Mouse (Mus musculus) mouse trophoblast stem cell (cell line): Measurements from ENCODE around the gene Ildr1.

Source experiments
- in situ Hi-C, 2 experiments: fragments of 300-500 bp; cut with MseI, MboI; formaldehyde crosslinking; loops; 2 replicates in 1 of 2; 3 replicates in 1 of 2; pipeline ENCODE4 v1.15.1; 2025

Ildr1 gene

DNA sequence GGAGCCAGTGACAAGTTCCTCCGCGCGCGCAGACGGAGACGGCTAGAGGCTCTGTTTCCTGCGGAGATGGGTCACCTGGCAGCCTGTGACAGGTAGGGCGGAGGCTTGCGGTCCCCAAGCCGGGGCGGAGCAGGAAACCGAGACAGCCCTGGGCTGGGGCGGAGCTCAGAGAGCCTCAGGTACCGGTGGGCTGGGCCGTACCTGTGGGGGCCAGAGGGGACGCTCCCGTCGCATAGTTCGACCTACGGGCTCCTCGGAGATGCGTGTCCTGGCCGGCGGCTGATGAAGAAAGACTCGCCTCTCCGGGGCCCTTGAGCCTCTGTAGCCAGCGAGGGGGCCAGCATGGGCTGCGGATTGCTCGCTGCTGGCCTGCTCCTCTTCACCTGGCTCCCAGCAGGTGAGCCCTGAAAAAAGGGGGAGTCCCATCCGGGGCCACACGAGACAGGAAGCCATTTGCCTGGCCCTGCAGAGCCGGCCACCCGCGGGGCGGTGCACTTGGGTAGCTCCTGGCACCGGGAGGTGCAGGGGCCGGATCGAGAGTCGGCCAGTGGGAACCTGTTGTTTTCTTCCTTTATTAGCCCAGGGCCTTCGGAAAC, at the start of gene Ildr1:
Ildr1 (plus strand) TSS at position 161 of the 596 bp plus-strand sequence.
- in situ Hi-C loops: no loop called here

DNA sequence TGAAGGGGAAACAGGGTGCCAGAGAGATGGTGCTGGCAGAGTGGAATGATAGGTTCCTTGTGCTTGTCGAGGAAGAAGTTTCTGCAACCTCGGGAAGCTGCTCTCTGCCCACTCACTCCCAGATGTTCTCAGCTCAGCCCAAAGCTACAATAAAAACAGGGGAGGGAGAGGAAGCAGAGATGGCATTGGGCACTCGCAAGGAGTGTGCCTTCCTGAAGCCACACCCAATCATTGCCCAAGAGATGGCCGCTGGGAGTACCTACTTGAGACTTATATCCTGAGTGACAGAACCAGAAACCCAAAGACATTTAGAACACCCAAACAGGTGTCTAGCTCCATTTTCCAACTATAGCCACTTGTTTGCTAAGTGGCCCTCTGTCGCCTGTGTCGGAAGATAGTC, 48.7 kb upstream of the Ildr1 start:
- in situ Hi-C loops: no loop called here

DNA sequence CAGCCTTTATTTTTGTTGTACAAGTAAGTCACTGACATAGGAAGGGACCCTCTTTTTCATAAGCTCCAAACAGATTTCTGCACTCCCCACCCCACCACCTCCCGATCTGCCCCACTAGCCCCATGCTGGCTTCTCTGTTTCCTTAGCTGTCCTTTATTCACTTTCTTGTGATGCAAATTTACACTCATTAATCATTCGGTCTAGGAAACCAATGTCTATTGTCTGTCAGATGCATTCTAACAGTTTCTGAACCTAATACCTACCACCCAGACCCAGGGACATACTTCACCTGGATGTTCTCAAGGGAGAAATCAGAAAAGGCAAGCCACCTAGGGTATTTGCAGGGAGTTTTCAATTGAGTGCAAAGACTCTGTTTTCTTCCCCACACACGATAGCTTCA, 44.5 kb upstream of the Ildr1 start:
- in situ Hi-C loops: no loop called here

DNA sequence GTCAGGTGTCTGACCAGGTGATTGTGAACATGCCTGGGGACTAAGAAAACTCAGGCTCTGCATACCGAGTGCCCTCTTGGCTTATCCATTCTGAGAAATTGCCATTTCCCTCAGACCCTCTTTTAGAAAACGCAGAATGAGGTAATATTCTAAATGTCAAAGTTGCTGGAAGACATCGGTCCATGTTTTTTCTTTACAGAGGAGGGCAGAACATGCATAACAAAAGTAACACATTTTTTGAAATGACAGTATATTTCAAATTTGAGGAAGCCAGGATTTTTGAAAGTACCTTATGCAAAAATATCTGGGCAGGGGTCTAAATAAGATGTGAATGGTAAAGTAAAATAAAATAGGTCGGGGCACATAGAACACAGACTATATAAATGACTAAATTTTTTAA, 43.3 kb upstream of the Ildr1 start:
- in situ Hi-C loops: no loop called here

DNA sequence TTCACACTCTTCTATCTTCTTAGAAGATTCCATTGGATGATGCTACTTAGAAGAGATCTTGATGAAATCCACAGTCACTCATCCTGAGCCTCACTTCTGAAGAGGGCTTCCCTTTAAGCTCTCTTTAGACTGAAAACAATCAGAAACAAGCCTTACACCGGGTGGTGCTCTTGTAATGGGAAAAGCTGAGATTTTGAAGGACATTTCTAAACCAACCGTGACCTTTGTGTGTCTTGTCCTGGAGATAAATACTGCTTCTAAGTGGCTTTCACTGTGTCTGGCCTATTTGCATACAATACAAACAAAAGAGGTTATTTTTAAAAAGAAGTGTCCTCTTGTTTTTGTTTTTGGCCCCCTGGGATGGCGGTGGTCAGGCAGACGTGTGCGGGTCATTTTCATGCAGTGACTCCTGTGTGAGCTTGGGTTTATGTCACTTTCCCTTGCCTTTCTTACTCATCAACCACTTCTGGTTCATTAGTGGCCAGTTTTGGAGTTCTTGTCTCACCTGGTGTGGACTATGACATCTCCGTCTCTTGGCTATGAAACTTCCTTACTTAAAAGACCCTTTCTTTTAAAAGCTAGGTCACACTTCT, 42.5 kb upstream of the Ildr1 start:
- in situ Hi-C loops: no loop called here

DNA sequence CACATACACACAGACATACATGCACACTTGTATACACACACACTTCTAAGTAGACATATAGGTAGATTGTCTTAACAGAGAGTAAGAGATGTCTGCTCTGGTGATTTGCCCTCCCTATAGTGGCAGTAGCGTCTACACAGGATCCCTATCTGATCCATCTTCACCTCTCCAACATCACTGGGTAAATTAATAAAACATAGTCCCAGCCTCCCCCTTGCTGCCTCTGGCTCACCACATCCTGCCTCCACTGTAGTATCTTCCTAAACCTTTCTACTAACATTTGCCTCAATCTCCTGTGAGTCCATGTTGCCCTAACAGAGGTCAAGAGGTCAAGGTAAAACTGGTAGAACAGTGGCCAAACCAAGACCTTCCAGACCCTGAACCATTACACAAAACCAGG, 38.6 kb upstream of the Ildr1 start:
- in situ Hi-C loops: no loop called here

DNA sequence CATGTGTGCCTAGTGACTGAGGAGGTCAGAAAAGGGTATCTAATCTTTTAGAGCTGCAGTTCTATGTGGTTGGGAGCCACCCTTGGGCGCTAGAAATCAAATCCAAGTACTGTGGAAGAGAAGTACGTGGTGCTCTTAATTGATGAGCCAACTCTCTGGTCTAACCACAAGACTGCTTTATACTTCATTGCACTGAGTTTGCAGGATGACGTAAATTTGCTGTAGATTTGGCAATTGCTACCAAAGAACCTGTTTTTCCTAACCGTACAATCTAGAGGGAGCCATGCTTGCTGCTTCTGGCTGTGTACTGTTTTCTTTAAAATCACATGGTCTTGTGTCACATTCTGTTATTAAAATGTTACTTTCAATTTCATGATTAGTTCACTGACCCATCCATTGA, 37.9 kb upstream of the Ildr1 start:
- in situ Hi-C loops: no loop called here

DNA sequence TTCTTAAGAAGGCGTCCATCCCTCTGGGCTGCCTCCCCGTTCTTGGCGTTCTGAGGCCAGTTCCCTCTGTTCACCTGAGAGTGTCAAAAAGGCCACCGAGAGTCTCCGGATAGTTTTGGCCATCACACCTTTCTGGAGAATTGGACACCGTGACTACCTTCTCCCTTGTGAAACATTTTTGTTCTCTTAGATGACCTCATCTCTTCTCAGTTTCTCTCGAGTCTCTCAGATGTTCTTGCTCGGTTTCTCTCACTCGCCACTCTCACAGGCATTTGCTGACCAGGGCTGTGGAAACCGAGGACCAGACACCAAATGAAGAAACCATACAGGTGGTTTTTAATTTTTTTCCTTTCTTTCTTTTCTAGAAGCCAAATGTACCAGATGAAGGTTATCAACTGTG, 32.4 kb upstream of the Ildr1 start:
- in situ Hi-C loops: no loop called here

DNA sequence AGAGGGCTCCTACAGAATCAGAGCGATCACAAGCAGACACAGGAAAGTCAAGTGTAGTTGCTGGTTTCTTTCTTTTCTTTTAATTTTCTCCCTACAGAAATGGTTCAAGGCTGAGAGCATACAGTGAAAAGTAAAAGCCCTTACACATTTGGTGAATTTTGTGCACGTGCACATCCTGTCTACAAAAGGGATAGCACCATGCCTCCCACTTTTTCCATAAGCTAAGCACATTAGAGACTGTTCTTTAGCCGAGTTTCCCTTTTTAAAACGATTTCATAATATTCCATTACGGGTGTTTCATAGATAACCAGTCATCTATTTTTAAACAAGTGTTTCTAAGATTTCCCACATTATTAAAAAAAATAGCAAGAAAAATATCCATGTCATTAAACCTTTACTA, 30.3 kb upstream of the Ildr1 start:
- in situ Hi-C loops: no loop called here

DNA sequence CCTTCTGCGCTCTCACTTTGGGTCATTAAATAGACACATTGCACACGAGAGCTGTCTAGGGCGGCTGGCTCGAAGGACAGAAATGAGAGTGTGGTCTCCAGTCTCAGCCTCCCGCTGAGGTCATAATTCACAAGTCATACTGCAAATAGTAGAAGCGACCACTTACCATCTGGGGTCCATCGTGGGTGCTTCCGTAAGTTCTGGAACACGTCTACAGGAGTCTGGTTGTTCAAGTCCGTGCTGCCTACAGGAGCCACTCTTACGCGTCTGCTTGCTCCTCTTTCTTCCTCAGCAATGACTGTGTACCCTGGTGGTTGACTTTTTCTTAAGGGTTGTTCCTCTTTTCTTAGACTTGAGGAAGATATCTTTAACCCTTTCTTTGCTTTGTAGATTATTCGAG, 28.0 kb upstream of the Ildr1 start, which contains the start of gene Cd86:
Cd86 (minus strand) TSS at position 300 of the 400 bp plus-strand sequence.
- in situ Hi-C loops: no loop called here

DNA sequence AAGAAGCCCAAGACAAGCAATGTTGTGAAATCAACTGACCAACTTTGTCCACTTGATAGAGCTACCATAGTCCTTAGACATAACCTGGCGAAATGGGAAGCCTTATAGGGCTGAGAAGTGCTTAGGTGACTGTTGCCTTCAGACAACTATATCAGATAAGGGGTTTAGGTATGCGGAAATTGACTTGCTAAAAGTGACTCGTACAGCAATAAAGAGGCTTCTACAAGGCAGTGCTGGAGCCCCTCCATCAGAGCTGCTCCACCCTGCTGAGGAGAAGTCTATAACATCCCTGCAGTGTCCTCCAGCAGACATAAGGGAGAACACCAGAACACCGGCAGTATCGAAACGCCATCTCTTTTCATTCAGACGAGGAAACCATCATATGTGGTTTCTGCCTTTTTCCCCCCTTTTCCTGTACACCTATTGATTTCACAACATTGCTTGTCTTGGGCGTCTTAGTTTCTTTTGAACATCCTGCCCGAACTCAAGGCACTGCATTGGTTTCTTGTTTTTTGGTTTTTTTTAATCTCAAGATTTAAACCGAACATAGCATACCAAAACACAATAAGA, 27.2 kb upstream of the Ildr1 start:
- in situ Hi-C loops: no loop called here

DNA sequence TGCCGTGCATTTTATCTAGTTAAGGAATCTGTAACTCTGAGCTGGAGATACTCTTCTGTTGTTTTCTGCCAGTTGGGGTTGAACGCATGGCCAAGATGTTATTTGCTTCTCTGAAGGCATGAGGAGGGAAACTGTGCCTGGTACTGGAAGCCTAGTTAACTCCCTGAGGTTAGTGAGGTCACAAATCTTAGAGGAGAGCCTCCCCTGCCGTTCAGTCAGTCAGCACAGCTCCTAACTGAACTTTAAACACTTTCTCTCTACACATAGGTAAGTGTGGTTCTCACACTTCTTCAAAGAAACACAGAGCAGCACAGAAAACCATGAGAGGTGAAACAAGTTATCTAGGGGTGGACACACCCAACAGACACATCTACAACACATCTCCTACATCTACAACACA, 23.2 kb upstream of the Ildr1 start:
- in situ Hi-C loops: no loop called here

DNA sequence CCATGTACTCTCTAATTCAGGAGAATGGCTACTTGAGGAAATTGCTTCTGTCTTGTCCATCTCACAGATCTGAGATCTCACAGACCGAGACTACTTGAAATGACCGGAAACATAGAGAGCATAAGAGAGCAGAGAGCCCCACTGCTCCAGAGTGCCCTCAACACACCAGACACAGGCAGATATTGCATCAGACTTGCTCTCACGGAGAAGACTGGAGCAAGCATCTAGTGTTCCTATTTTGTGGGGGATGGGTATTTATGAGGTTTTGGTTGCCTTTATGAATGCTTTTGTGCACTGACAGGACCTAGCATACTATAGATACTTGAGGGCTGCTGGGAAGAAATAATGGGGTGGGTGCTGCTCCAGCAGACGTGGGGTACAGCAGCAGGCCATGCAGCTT, 20.6 kb upstream of the Ildr1 start:
- in situ Hi-C loops: no loop called here

DNA sequence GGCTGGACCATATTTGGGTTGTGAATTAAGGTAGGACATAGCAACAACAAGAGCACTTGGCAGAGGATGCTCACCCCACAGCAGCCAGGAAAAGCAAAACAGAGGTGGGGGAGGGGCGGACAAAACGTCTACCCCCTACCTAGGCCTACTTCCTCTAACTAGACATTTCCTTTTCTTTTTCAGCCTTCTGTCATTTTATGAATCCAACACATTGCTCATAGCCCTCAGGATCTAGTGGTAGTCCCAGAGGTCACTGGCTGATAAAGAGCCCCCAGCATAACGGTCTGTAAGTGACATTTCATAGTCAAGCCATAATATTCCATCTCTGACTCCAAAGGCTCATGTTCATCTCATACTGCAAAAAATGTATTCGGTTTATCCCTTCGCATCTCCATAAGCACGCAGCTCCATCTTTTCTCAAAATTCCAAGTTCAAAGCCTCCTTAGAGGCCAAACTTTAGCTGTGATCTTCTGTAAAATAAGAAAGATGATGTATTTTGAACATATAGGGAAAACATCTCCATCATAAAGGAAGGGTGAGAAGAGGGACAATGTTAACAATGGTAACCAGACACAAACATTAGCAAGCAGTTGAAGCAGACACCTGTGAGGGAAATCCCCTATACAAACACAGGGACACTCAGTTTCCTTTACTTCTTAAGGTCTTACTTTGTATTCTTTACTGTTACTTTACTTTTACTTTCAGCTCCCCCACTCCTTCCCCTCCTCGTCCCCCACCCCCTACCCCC, 19.1 kb upstream of the Ildr1 start:
- in situ Hi-C loops: no loop called here

DNA sequence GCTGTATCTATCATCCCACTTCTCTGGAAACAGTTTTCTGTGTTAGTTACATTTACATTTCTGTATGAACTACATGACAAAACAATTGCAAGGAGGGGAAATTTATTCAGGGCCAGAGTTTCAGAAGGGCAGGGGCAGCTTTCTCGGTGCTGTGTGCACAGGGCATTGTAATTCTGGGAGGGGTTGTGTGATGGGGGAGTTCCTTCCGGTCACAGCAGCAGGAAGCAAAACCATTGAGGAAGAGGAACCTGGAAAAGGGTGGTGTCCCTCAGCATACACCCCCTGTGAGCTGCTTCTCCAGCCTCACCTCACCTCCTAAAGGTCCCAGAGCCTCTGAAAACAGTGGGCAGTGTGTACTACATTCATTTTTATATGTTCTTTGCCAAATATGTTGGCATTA, 18.5 kb upstream of the Ildr1 start:
- in situ Hi-C loops: no loop called here

DNA sequence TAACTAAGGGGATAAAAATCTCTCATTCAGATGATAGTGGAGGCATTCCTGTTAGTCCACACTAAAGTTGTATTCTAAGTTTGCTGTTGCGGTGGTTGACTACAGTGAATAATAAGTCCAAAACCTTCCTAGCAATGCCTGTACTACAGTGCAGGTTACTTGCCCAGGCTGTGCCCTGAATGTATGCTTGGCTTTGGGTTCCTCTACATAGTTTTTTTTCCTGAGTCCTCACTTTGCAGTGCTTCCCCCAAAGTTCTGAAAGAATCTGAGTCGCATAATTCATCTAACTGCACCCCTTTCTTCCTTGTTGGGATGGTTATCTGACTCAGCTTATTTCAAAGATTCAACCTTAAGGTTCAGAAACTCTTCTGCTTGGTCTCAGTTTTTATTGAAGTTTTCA, 17.9 kb upstream of the Ildr1 start:
- in situ Hi-C loops: no loop called here

DNA sequence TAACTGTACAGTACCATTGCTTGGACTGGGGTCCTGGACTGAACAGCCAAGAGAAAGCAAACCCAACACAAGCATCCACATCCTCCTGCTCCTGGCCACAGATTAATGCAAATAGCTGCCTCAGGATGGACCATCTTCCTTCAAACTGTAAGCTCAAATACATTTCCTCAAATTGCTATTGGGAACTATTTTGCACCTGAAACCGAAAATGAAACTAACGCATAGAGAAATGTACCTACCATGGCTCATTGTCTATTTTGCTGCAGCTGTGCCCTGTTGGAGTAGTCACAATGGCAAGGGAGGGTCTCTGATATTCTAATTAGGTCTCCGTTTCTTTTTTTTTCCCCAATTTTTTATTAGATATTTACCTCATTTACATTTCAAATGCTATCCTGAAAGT, 11.9 kb upstream of the Ildr1 start:
- in situ Hi-C loops: no loop called here

DNA sequence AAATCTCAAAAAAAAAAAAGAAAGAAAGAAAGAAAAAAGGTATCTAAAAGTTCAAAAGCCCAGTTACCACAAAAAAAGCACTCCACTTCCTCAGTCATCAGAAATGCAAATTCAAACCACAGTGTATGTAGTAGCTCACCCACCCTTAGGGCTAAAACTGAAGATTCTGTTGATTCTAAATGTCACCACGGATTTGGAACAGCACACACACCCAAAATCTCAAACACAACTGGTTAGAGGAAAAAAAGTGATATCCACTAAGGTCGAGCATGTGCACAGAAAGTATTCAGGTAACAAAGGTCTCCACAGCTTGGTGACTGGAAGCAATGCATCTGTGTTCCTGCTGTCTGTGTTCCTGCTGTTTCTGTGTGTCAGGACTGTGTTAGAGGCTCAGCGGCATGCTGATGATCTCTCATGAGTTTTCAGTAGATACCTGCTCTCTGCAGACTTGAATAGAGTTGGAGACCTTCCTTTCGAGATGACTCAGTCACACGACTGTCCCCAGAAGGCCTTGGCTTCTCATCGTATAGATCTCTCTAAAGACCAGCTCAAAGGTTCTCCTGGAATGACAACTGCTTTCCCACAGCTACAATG, 9.4 kb upstream of the Ildr1 start:
- in situ Hi-C loops: no loop called here

DNA sequence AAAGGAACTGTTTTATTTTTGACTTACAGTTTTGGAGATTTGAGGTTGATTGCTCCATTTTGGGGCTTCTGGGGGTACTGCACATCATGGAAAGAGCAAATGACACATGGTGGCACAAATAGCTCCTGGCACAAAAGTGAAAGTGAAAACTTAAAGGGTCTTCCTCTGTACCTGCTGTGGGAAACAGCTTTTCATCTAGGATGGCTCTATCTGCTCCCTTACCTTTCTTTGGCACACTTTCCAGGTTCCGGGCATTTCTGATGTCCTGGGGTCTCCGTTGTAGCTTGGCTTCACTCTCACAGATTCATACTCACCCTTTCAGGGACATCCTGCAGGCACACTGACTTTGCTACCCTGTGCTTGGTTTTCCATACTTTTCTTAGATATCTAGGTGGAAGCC, 5.7 kb upstream of the Ildr1 start:
- in situ Hi-C loops: no loop called here

DNA sequence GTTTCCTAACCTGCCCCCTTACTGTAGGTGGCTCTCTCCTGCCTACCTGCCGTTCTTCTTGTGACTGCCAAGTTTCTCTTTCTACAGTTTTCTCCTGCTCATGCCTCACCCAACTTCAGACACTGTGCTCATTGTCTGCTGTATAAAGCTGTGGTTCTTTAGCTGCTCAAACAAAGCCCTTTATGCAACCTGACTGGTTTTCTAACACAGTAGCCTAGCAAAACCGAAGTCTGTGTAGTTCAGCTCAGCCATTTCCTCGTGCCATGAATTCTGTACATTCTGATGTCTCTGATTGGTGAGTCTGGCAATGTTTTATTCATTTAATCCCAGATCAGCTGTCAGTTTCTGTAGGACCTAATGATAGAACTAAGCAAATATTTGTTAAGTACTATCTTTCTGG, 2.3 kb upstream of the Ildr1 start:
- in situ Hi-C loops: no loop called here

DNA sequence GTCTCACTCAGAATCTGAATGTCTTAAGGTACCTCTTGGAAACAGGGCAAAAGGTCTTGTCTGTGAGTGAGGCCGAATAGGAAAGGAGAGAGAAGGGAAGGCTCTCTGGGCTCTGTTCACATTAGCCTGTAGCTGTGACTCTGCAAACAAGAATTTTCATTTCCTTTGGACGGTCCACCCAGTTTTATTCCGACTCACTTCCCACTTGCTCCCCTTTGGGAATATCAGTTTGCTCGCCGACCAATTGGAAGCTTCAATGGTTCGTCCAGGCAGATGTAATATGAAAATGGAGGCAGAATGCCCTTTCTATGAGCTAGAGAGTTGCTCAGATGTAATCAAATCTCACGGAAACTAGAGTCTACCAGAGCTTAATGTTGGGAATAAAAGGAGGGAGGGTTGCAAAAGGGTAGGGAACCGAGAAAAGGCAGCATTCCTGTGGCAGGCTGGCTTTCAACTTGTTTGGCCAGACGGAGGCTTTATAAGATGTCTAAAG, 1.1 kb downstream of the Ildr1 start:
- in situ Hi-C loops: no loop called here

DNA sequence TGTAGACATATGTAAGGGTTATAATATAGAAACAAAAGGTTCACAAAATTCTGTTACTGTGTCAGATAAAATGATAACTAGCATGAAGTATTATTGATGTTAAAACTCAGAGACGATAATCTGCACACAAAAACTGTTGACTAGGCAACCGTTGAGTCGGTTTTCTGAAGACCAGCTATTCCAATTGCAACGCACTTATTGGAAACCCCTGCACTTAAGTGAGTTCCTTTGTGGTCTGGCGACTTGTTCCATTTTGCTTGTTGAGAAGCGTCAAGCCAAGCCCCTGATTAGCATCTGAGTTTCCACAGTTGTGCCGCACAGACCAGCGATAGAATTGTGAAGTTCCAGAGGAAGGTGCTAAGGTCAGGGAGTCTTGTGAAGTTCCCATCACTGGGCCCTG, 3.6 kb downstream of the Ildr1 start:
- in situ Hi-C loops: no loop called here
